Mouse (Mus musculus): Measurements from ENCODE around the gene Plekha6. TPM values are rescaled to one million over a fixed set of nuclear protein-coding genes. Genes with fewer than 3 reads are reported as not detected.

Gene Plekha6
- total RNA-seq (2023), result 8.5 TPM

GRCm38 (mm10) chr1:133163820-133164431, at the start of gene Plekha6:
Gene Plekha6, plus strand, starts transcription at chr1:133164210.

GRCm38 (mm10) chr1:133130638-133131560, 33.1 kb upstream of the Plekha6 start, which contains the start of gene Ppp1r15b:
Gene Ppp1r15b, plus strand, starts transcription at chr1:133131143.

GRCm38 (mm10) chr1:133309652-133310267, 145.8 kb downstream of the Plekha6 start, which contains the start of gene Golt1a:
Gene Golt1a, plus strand, starts transcription at chr1:133309800.

GRCm38 (mm10) chr1:133321267-133321925, 157.4 kb downstream of the Plekha6 start, which contains the start of gene Kiss1:
Gene Kiss1, plus strand, starts transcription at chr1:133321875.

GRCm38 (mm10) chr1:133350210-133350609, 186.2 kb downstream of the Plekha6 start, which contains the start of gene Ren1:
Gene Ren1, plus strand, starts transcription at chr1:133350510.

Other genes with a start within 250 kb of the Plekha6 start
- gene Mdm4, start 133.6 kb upstream of the Plekha6 start, total RNA-seq (2023), result 272 TPM
- gene Pik3c2b, start 118.5 kb upstream of the Plekha6 start, total RNA-seq (2023), result 11.1 TPM
- gene Ppp1r15b, start 33.1 kb upstream of the Plekha6 start, total RNA-seq (2023), result 108 TPM
- not detected for gene Golt1a, start 145.6 kb downstream of the Plekha6 start, total RNA-seq (2023)
- gene Kiss1, start 157.7 kb downstream of the Plekha6 start, total RNA-seq (2023), result not detected
- gene Ren1, start 186.3 kb downstream of the Plekha6 start, total RNA-seq (2023), result not detected
- not detected for gene Etnk2, start 199.4 kb downstream of the Plekha6 start, total RNA-seq (2023)

Data from CD4-positive naive resting alpha-beta T cell, adult 57 days (primary cell).